Mouse (Mus musculus): ENCODE data around the gene Dusp23.

- no peak for TF ChIP-seq CTCF (IDR thresholded peaks at IDR 0.05; ENCODE audit: low read depth, low read length)
- TF ChIP-seq POLR2A (IDR thresholded peaks at IDR 0.05; ENCODE audit: borderline replicate concordance, low read depth, low read length) = no peak
These were observed 14.5 kb upstream of the Dusp23 start for GRCm38 (mm10) chr1:172647236-172647635.

Measured in bone marrow macrophage, adult 2 months (primary cell).